Mouse (Mus musculus) hindbrain, embryonic 13.5 days (tissue): ENCODE data around the gene Duxf3. TPM values are rescaled to one million over a fixed set of nuclear protein-coding genes. Genes with fewer than 3 reads are reported as not detected.

ENCODE experiments used
- ATAC-seq: fragments of 200-750 bp; cut with Nextera tagmentation; 2 replicates; pipeline ENCODE4 v1.8.0; 2017; ENCODE audit warnings: moderate TSS enrichment; ENCODE audit not compliant: low FRiP score
- H3K27ac ChIP-seq: fragments of 300-500 bp; sonication (generic); 2 replicates; pipeline ENCODE4 v1.5.1; 2015; ENCODE audit warnings: inconsistent platforms, mild to moderate bottlenecking, moderate library complexity
- H3K27me3 ChIP-seq: fragments of 300-500 bp; sonication (generic); 2 replicates; pipeline ENCODE4 v1.6.1; 2015; ENCODE audit warnings: mild to moderate bottlenecking, inconsistent platforms
- H3K36me3 ChIP-seq: fragments of 300-500 bp; sonication (generic); 2 replicates; pipeline ENCODE4 v1.6.1; 2015; ENCODE audit warnings: mild to moderate bottlenecking, inconsistent platforms
- H3K4me1 ChIP-seq: fragments of 300-500 bp; sonication (generic); replicated peaks from 2 replicates; pipeline ENCODE4 v1.6.1; 2015; ENCODE audit warnings: inconsistent platforms
- H3K4me2 ChIP-seq: fragments of 300-500 bp; sonication (generic); 2 replicates; pipeline ENCODE4 v1.6.1; 2015; ENCODE audit warnings: inconsistent platforms, mild to moderate bottlenecking, moderate library complexity
- H3K4me3 ChIP-seq: fragments of 300-500 bp; sonication (generic); 2 replicates; pipeline ENCODE4 v1.5.1; 2015; ENCODE audit warnings: mild to moderate bottlenecking, inconsistent platforms
- H3K9ac ChIP-seq: fragments of 300-500 bp; sonication (generic); 2 replicates; pipeline ENCODE4 v1.6.1; 2015; ENCODE audit warnings: mild to moderate bottlenecking, inconsistent platforms
- H3K9me3 ChIP-seq: fragments of 300-500 bp; sonication (generic); 2 replicates; pipeline ENCODE4 v1.6.1; 2016; ENCODE audit warnings: inconsistent platforms
- WGBS: fragments of 180-500 bp; shearing (Covaris S2); methylation state at CpG from one replicate; pipeline ENCODE4 v1.1.7; 2015; 5-methylcytosine and 5-hydroxymethylcytosine counted together
- polyA plus RNA-seq: library from polyadenylated mRNA; unstranded; fragments of >200 nt; fragmentation: Nextera tagmentation; extraction: Ambion mirVana; gene quantifications from 2 replicates; pipeline ENCODE4 v1.2.1, GENCODE M21; 2015

The Duxf3 gene
- polyA plus RNA-seq, 1 experiment from 2014 or later, result not detected

- H3K4me3 ChIP-seq, result no peak overlapping the region
- H3K9ac ChIP-seq, result no peak overlapping the region
- no peaks in the 10 kb centered on the region for H3K27me3 ChIP-seq
- H3K4me2 ChIP-seq, result no peak overlapping the region
- H3K27ac ChIP-seq, result no peak overlapping the region
- H3K9me3 ChIP-seq, result no peaks in the 10 kb centered on the region; the same call in 1 of the 2 replicates
- ATAC-seq, result no peak
- 81% methylated on average over 5 of the region's 5 CpGs for WGBS
- no peaks in the 10 kb centered on the region for H3K4me1 ChIP-seq
- no peaks in the 10 kb centered on the region for H3K36me3 ChIP-seq
These were observed 17.5 kb downstream of the Duxf3 start for GRCm38 (mm10) chr10:58214934-58215333.

GRCm38 (mm10) chr10:58214497-58214896 lies 18.0 kb downstream of the Duxf3 start:
- Histone ChIP-seq H3K36me3 (no peaks in the 10 kb centered on the region), H3K9me3 (no peaks in the 10 kb centered on the region; the same call in 1 of the 2 replicates), H3K4me3 (no peak overlapping the region), H3K4me2 (no peak overlapping the region), H3K27me3 (no peaks in the 10 kb centered on the region), H3K9ac (no peak overlapping the region), H3K4me1 (no peaks in the 10 kb centered on the region), H3K27ac (no peak overlapping the region)
- ATAC-seq, result no peak

GRCm38 (mm10) chr10:58212230-58212629 lies 20.2 kb downstream of the Duxf3 start:
- no peak overlapping the region for H3K9ac ChIP-seq
- 80% methylated on average over 7 of the region's 7 CpGs for WGBS
- no peaks in the 10 kb centered on the region for H3K36me3 ChIP-seq
- no peak for ATAC-seq
- H3K4me3 ChIP-seq, result no peak overlapping the region
- H3K4me1 ChIP-seq, result no peaks in the 10 kb centered on the region
- no peaks in the 10 kb centered on the region for H3K27me3 ChIP-seq
- H3K27ac ChIP-seq, result no peak overlapping the region
- H3K9me3 ChIP-seq, result no peaks in the 10 kb centered on the region; the same call in 1 of the 2 replicates
- H3K4me2 ChIP-seq, result no peak overlapping the region

GRCm38 (mm10) chr10:58211213-58211612 lies 21.3 kb downstream of the Duxf3 start:
- Histone ChIP-seq H3K36me3 (no peaks in the 10 kb centered on the region), H3K27me3 (no peaks in the 10 kb centered on the region), H3K4me2 (no peak overlapping the region), H3K9me3 (no peaks in the 10 kb centered on the region; the same call in 1 of the 2 replicates), H3K27ac (no peak overlapping the region), H3K4me3 (no peak overlapping the region), H3K4me1 (no peaks in the 10 kb centered on the region), H3K9ac (no peak overlapping the region)
- WGBS, result 92% methylated on average over 2 of the region's 2 CpGs
- ATAC-seq, result no peak

GRCm38 (mm10) chr10:58210514-58210913 lies 22.0 kb downstream of the Duxf3 start:
- Histone ChIP-seq H3K4me3 (no peak overlapping the region), H3K9ac (no peak overlapping the region), H3K4me2 (no peak overlapping the region), H3K4me1 (no peaks in the 10 kb centered on the region), H3K27me3 (no peaks in the 10 kb centered on the region), H3K9me3 (peaks cover 2% of the 10 kb centered on the region; the same call in 1 of the 2 replicates), H3K27ac (no peak overlapping the region), H3K36me3 (no peaks in the 10 kb centered on the region)
- ATAC-seq, result no peak
- 68% methylated on average over 1 of the region's 1 CpGs for WGBS

- no peak overlapping the region for H3K4me3 ChIP-seq
- H3K9ac ChIP-seq, result no peak overlapping the region
- 78% methylated on average over 2 of the region's 2 CpGs for WGBS
- no peak overlapping the region for H3K27ac ChIP-seq
- no peak overlapping the region for H3K4me2 ChIP-seq
- no peaks in the 10 kb centered on the region for H3K4me1 ChIP-seq
- H3K9me3 ChIP-seq, result peaks cover 2% of the 10 kb centered on the region; the same call in 1 of the 2 replicates
- ATAC-seq, result no peak
- H3K36me3 ChIP-seq, result no peaks in the 10 kb centered on the region
- no peaks in the 10 kb centered on the region for H3K27me3 ChIP-seq
These were observed 22.6 kb downstream of the Duxf3 start for GRCm38 (mm10) chr10:58209710-58210467.

- H3K27ac ChIP-seq, result no peak overlapping the region
- H3K4me3 ChIP-seq, result no peak overlapping the region
- no peak overlapping the region for H3K4me2 ChIP-seq
- no peaks in the 10 kb centered on the region for H3K36me3 ChIP-seq
- peaks cover 2% of the 10 kb centered on the region; the same call in 1 of the 2 replicates for H3K9me3 ChIP-seq
- no peaks in the 10 kb centered on the region for H3K27me3 ChIP-seq
- no peak for ATAC-seq
- no peak overlapping the region for H3K9ac ChIP-seq
- no peaks in the 10 kb centered on the region for H3K4me1 ChIP-seq
- WGBS, result 89% methylated on average over 4 of the region's 4 CpGs
These were observed 25.7 kb downstream of the Duxf3 start for GRCm38 (mm10) chr10:58206639-58207404.

- ATAC-seq, result no peak
- H3K36me3 ChIP-seq, result no peaks in the 10 kb centered on the region
- no peaks in the 10 kb centered on the region for H3K4me1 ChIP-seq
- H3K27ac ChIP-seq, result no peak overlapping the region
- no peak overlapping the region for H3K4me2 ChIP-seq
- peaks cover 2% of the 10 kb centered on the region; the same call in 1 of the 2 replicates for H3K9me3 ChIP-seq
- H3K4me3 ChIP-seq, result no peak overlapping the region
- no peaks in the 10 kb centered on the region for H3K27me3 ChIP-seq
- H3K9ac ChIP-seq, result no peak overlapping the region
- 38% methylated on average over 1 of the region's 1 CpGs for WGBS
These were observed 26.5 kb downstream of the Duxf3 start for GRCm38 (mm10) chr10:58205986-58206385.

Other genes with a start within 250 kb of the Duxf3 start
- not detected in 2 replicates for gene AW822073, start 7.7 kb downstream of the Duxf3 start, polyA plus RNA-seq
- gene Gm4981, start 4.0 kb upstream of the Duxf3 start, polyA plus RNA-seq, result not detected in 2 replicates
- gene Gcc2, start 22.8 kb upstream of the Duxf3 start, polyA plus RNA-seq, result 88.4 and 99.6 TPM in 2 replicates
- gene Lims1, start 90.8 kb upstream of the Duxf3 start, polyA plus RNA-seq, result 66.0 and 69.2 TPM in 2 replicates
- 20.5 and 20.6 TPM in 2 replicates for gene Ranbp2, start 214.2 kb upstream of the Duxf3 start, polyA plus RNA-seq